Mouse (Mus musculus) megakaryocyte, embryonic 14.5 days (primary cell): ENCODE measurements at regions not wholly inside any gene's neighbourhood (a gene's known extent, or its start where the extent isn't known, plus 50 kb on each side); places are given as distances from the start of the nearest gene placed in this dataset.

Experiments
- FLI1 ChIP-seq: IDR thresholded peaks from 2 replicates; pipeline ENCODE4 v1.6.1; 2012; ENCODE audit warnings: low read length, inconsistent platforms, mixed read lengths
- GATA1 ChIP-seq: IDR thresholded peaks from 3 replicates; pipeline ENCODE4 v1.6.1; 2012; ENCODE audit warnings: mixed read lengths, low read length, inconsistent platforms, borderline replicate concordance

DNA sequence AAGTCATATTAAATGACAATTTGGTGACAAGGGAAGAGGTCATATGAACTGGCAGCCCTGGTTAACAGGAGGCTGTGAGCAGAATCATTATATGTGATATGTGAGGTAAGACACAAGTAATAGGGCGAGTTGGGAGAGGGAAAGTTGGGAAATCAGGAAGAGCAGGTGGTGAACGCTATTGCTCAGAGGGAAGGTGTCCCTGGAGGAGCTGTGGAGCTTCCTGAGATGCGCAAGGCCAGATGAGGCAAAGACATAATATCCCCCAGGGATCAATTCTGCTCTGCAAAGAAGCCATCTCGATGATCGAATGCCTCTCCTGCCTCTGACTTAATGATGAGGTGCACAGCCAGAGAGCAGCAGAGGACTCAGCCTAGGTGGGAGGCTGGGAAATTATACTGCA lies 285.1 kb upstream of the Myt1l start:
- TF ChIP-seq GATA1 = no peak
- no peak for TF ChIP-seq FLI1
